Mouse (Mus musculus) adrenal gland, postnatal 0 days (tissue): Measurements from ENCODE around the gene Ccr10. TPM values are rescaled to one million over a fixed set of nuclear protein-coding genes. Genes with fewer than 3 reads are reported as not detected.

Experiments
- microRNA-seq: library from miRNA; unstranded; fragments of <30 nt; microRNA quantifications from one replicate; pipeline ENCODE4, GENCODE M21; 2016; ENCODE audit warnings: borderline replicate concordance; ENCODE audit not compliant: insufficient number of aligned reads
- polyA plus RNA-seq: library from polyadenylated mRNA; unstranded; fragments of >200 nt; fragmentation: Nextera tagmentation; extraction: Ambion mirVana; gene quantifications from 2 replicates; pipeline ENCODE4 v1.2.1, GENCODE M21; 2015

Ccr10 gene
- polyA plus RNA-seq = 0.06 and 0.28 TPM in 2 replicates

DNA sequence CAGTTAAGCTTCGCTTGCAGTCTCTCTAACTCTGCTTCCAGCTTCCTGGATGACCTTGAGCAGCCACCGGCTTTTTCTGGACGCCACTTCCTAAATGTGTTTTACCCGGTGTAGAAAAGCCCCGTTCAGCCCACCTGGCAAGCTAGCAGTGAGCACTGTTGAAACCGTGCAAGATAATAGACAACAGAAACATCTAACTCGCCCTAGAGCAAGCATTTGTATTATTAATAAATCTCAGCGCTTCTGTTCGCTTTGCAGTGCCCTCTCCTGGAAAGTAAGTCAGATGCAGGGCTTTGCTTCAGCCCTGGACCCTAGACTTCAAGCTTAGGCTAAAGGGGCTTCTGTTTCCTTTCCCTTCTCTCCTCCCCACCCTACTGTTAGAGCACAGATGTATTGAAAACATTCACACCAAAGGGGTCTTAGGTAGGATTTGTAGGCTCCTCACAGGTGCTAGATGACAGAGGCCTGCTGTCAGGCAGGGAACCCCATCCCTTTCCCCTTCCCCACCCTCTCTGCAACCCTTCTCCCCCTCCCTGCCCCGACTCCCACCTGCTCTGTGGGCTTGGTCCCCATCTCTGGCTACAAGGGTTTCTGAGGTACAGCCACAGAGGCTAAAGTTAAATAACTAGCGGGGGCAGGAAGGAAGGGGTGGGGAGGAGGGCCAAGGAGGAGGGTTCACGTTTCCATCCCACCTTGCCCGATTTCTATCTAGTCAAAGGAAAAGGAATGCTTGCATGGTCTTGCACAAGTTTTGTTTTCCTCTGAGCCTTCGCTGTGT is at the start of gene Ccr10:
TSS of gene Ccr10 (minus strand) at position 593 of the 778 bp plus-strand sequence.

DNA sequence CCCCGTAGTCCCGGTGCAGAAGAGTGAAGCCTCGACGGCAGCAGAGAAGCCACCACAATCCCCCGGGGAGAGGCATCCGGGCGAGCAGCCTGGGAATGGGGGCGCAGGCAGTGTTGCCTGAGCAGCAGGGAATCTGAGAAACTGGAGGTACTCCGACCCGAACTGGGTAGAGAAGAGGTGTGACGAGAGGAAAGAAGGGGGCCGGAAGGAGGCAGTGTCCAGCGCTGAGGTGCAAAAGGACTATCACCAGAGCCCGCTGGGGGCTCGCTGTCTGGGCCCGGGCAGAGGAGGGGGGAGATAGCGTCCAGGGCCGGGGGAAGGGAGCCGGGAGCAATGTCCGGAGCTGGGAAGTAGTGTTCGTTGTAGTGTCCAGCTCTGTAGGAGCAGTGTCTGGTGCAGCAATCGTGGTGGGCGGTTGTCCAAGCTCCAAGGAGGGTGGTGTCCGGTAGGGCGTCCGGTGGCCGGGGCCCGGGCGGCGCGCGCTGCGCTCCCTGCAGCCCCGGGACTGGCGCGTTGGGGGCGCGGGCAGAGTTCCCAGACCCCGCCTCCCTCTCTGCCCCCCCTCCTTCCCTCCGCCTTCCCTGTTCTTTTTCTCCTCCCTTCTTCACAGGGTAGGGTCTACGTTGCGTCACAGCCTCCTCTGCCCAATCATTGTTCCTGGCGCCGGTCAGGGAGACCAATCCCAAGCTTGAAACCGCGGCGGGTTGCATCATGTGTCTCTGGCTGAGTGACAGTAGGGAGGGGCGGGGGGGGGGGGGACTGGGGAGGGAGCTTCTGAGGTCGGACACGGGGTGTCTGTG is 4.2 kb downstream of the Ccr10 start, which contains the start of gene Plekhh3:
TSS of gene Plekhh3 (minus strand) at position 541 of the 800 bp plus-strand sequence.

DNA sequence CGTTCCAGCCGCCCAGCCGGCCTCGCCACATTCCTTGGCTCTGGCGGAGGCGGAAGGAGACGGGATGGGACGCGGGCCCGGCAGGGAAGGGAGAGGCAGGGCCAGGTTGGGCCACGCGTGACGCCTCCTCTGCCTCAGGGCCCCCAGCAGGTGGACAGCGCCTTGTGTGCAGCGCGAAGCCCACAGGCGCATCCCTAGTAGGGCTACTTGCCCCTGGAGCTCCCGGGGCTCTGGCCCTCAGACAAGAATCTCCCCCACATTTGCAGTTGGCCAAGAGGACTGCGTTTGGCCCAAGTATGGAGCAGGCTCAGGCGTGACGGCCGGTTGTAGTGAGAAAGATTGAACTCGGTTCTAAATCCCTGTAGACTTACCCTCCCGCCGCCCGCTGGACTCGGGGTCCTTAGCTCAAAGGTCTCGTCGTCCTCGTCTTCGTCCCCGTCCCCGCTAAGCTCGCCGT is 4.9 kb downstream of the Ccr10 start, which contains the start of gene Cntnap1:
TSS of gene Cntnap1 (plus strand) at position 170 of the 457 bp plus-strand sequence.

DNA sequence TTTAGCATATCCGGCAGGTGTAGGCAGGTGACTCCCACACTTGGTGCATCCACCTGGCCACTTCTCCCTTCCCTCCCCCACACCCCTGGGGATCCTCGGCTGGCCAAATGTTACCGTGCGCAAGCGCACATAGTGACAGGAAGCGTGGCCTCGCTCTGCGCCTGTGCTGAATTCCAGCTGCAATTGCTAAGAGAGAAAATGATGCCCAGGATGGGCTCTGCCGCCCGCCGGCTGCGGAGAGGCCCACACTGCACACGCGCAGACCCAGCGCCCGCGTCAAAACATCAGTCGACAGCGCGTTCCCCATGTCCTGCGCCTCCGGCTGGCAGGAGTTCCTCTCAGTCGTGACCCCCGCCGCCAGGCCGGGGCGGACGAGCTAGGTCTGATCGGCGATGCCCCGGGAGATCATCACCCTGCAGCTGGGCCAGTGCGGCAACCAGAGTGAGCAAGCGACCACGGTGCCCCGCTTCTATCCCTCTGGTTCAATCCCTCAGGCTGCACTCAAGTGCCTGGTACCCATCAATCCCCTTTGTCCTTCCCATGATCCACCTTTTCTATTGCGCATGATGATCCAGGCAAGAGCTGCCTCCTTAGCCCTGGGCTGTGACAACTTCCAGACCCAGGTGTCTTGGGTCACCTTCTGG is 19.4 kb downstream of the Ccr10 start, which contains the start of gene Tubg2:
TSS of gene Tubg2 (plus strand) at position 180 of the 644 bp plus-strand sequence.

Small RNA genes within 50 kb of the gene (microRNA-seq; reads per million reads assigned to microRNA genes)
- gene Gm27626 = not detected

Other genes with a start within 250 kb of the Ccr10 start
- 43.6 and 44.0 TPM in 2 replicates for gene Stat3, start 235.9 kb downstream of the Ccr10 start, polyA plus RNA-seq
- 298 and 326 TPM in 2 replicates for gene Cavin1, start 204.6 kb downstream of the Ccr10 start, polyA plus RNA-seq
- gene Atp6v0a1, start 166.0 kb downstream of the Ccr10 start, polyA plus RNA-seq = 48.6 and 61.9 TPM in 2 replicates
- 29.9 and 57.1 TPM in 2 replicates for gene Naglu, start 105.4 kb downstream of the Ccr10 start, polyA plus RNA-seq
- 0.36 and 0.65 TPM in 2 replicates for gene Hsd17b1, start 97.0 kb downstream of the Ccr10 start, polyA plus RNA-seq
- 40.7 and 70.1 TPM in 2 replicates for gene Coasy, start 92.9 kb downstream of the Ccr10 start, polyA plus RNA-seq
- gene Mlx, start 88.2 kb downstream of the Ccr10 start, polyA plus RNA-seq = 33.9 and 46.5 TPM in 2 replicates
- gene Psmc3ip, start 80.0 kb downstream of the Ccr10 start, polyA plus RNA-seq = 13.6 and 15.3 TPM in 2 replicates
- 17.6 and 20.9 TPM in 2 replicates for gene Retreg3, start 55.5 kb downstream of the Ccr10 start, polyA plus RNA-seq
- gene Tubg1, start 55.5 kb downstream of the Ccr10 start, polyA plus RNA-seq = 34.1 and 45.0 TPM in 2 replicates
- gene Tubg2, start 19.5 kb downstream of the Ccr10 start, polyA plus RNA-seq = 5.6 and 9.6 TPM in 2 replicates
- gene Cntnap1, start 4.9 kb downstream of the Ccr10 start, polyA plus RNA-seq = 0.88 and 1.1 TPM in 2 replicates
- gene Plekhh3, start 4.1 kb downstream of the Ccr10 start, polyA plus RNA-seq = 14.7 and 16.6 TPM in 2 replicates
- gene Ezh1, start 51.0 kb upstream of the Ccr10 start, polyA plus RNA-seq = 8.6 and 14.0 TPM in 2 replicates
- gene Ramp2, start 70.6 kb upstream of the Ccr10 start, polyA plus RNA-seq = 60.0 and 102 TPM in 2 replicates
- 97.9 and 113 TPM in 2 replicates for gene Vps25, start 78.3 kb upstream of the Ccr10 start, polyA plus RNA-seq
- 4.3 and 4.5 TPM in 2 replicates for gene Wnk4, start 85.1 kb upstream of the Ccr10 start, polyA plus RNA-seq
- 0.70 and 0.72 TPM in 2 replicates for gene Cntd1, start 103.6 kb upstream of the Ccr10 start, polyA plus RNA-seq
- gene Coa3, start 103.7 kb upstream of the Ccr10 start, polyA plus RNA-seq = 156 and 178 TPM in 2 replicates
- 99.1 and 118 TPM in 2 replicates for gene Becn1, start 126.8 kb upstream of the Ccr10 start, polyA plus RNA-seq
- gene Psme3, start 140.8 kb upstream of the Ccr10 start, polyA plus RNA-seq = 55.7 and 85.9 TPM in 2 replicates
- gene Aoc2, start 149.6 kb upstream of the Ccr10 start, polyA plus RNA-seq = 0.43 and 0.57 TPM in 2 replicates
- gene Aoc3, start 155.2 kb upstream of the Ccr10 start, polyA plus RNA-seq = 1.7 and 2.3 TPM in 2 replicates
- 4.1 and 7.5 TPM in 2 replicates for gene G6pc, start 192.1 kb upstream of the Ccr10 start, polyA plus RNA-seq
- 29.9 and 39.5 TPM in 2 replicates for gene Aarsd1, start 242.2 kb upstream of the Ccr10 start, polyA plus RNA-seq
- 3.0 and 3.6 TPM in 2 replicates for gene Gm27029, start 249.4 kb upstream of the Ccr10 start, polyA plus RNA-seq
- gene Rundc1, start 249.6 kb upstream of the Ccr10 start, polyA plus RNA-seq = 13.2 and 19.8 TPM in 2 replicates
- 5.9 and 11.6 TPM in 2 replicates for gene Ptges3l, start 249.9 kb upstream of the Ccr10 start, polyA plus RNA-seq